ENCODE assay signal across 24 mouse cellular contexts in the genomic region with DNA sequence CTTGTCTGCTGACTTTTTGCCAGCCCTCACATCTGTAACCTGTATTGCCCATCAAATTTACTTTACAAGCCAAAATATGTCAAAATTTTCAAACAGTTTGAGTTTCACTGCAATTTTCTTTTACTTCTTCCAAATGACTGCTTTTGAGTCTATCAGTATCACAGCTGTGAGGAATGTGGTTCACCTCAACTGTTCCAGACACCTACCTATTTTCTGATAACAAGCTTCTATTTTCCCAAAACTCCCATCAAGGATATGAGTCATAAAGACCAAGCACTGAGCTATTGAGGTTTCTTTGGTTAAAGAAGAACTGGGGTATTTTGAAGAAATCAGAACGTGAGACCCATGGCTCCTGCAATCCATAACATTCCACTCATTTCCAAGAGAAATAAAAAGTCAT. TPM values are rescaled to one million over a fixed set of nuclear protein-coding genes. Genes with fewer than 3 reads are reported as not detected.
DNase-seq lines count a peak whose midpoint lies in the region; TF ChIP-seq lines count a peak whose summit lies in the region.
"Had no signal": no experiment of that assay in that cellular context is flagged by ENCODE, and none has a peak within 500 bp of the region (broad histone marks: within the 10 kb centered on the region; RNA-seq: fewer than 3 reads in every experiment).

No protein-coding gene starts in this region.

- no peaks in the 10 kb centered on the region; the same call in 1 of the 2 replicates for H3K79me2 ChIP-seq in MEL (ENCODE audit: control insufficient read depth, insufficient read depth, low read length, poor library complexity)

- TF ChIP-seq CTCF in MEL (IDR thresholded peaks at IDR 0.05 in 2 of 3, conservative IDR thresholded peaks at IDR 0.05 in 1 of 3; ENCODE audit: control insufficient read depth in 1 of 3, insufficient read depth in 1 of 3, low read depth in 2 of 3, low read length in 3 of 3, poor library complexity in 1 of 3, severe bottlenecking in 1 of 3), result no peak

- TF ChIP-seq EP300 in MEL (IDR thresholded peaks at IDR 0.05; ENCODE audit: low read depth in 1 of 2, low read length in 2 of 2), result peak; percentile 38 to 56; a peak in 3 of 4 replicates

- peaks cover 0 to 12% of the 10 kb centered on the region in 2 experiments for H3K36me3 ChIP-seq in MEL (ENCODE audit: control insufficient read depth in 1 of 2, insufficient read depth in 2 of 2, low read length in 2 of 2)
- H3K36me3 ChIP-seq: embryonic facial prominence, embryonic 15.5 days had no signal

- H3K27ac ChIP-seq in MEL (ENCODE audit: control insufficient read depth, low read depth, low read length), result no peak overlapping the region
- H3K27ac ChIP-seq: embryonic facial prominence, embryonic 13.5 days; embryonic facial prominence, embryonic 15.5 days; forebrain, embryonic 10.5 days; forebrain, embryonic 12.5 days had no signal

- H3K9ac ChIP-seq in MEL (ENCODE audit: control insufficient read depth, low read depth, low read length, poor library complexity, severe bottlenecking), result no peak overlapping the region
- H3K9ac ChIP-seq: embryonic facial prominence, embryonic 13.5 days; embryonic facial prominence, embryonic 15.5 days; forebrain, embryonic 12.5 days had no signal

- peak; percentile 76 for DNase-seq in 416B (ENCODE audit: low read depth)
- DNase-seq in MEL (ENCODE audit: low read depth, low spot score), result peak; percentile 34
- DNase-seq in brain, adult 2 months (ENCODE audit: low read depth, low spot score), result peak; percentile 16
- no peak for DNase-seq in spleen, postnatal 36 days (ENCODE audit: low spot score in 2 of 2)
- no peak for DNase-seq in frontal cortex, postnatal 36 days (ENCODE audit: low spot score in 2 of 2)
- DNase-seq: adrenal gland, adult 8-10 months; adrenal gland, postnatal 14 days; adrenal gland, postnatal 36 days; B cell, adult 2 months; cerebellum, adult 11 months; cerebellum, adult 18-20 months; cerebellum, adult 8-10 months; cerebellum, adult 9-11 months; cerebellum, postnatal 14 days; cerebellum, postnatal 36 days; embryo, embryonic 11 days had no signal

- TF ChIP-seq POLR2A in MEL (IDR thresholded peaks at IDR 0.05; ENCODE audit: control insufficient read depth in 1 of 2, insufficient read depth in 1 of 2, low read depth in 1 of 2, low read length in 2 of 2, poor library complexity in 1 of 2), result no peak

- no peak overlapping the region for H3K4me3 ChIP-seq in MEL (ENCODE audit: control insufficient read depth in 1 of 2, insufficient read depth in 1 of 2, low read depth in 2 of 2, low read length in 2 of 2)
- H3K4me3 ChIP-seq: embryonic facial prominence, embryonic 13.5 days; embryonic facial prominence, embryonic 15.5 days; erythroblast, embryonic 14.5 days; forebrain, embryonic 10.5 days; forebrain, embryonic 12.5 days had no signal

- TF ChIP-seq RAD21 in MEL (IDR thresholded peaks at IDR 0.05; ENCODE audit: low read depth, low read length), result no peak

- H3K27me3 ChIP-seq in MEL (ENCODE audit: control insufficient read depth in 1 of 2, insufficient read depth in 2 of 2, low read length in 2 of 2), result no peaks in the 10 kb centered on the region
- H3K27me3 ChIP-seq: CH12.LX; embryonic facial prominence, embryonic 13.5 days; embryonic facial prominence, embryonic 15.5 days; forebrain, embryonic 12.5 days; Patski had no signal

- no peaks in the 10 kb centered on the region; a peak in 1 of 4 replicates for H3K4me1 ChIP-seq in MEL (ENCODE audit: control insufficient read depth in 1 of 2, insufficient read depth in 2 of 2, low read length in 2 of 2)
- H3K4me1 ChIP-seq: embryonic facial prominence, embryonic 13.5 days; embryonic facial prominence, embryonic 15.5 days; forebrain, embryonic 10.5 days had no signal

- H3K9me3 ChIP-seq in MEL (replicated peaks; ENCODE audit: insufficient read depth, low read length), result no peaks in the 10 kb centered on the region
- H3K9me3 ChIP-seq: embryonic facial prominence, embryonic 13.5 days; embryonic facial prominence, embryonic 15.5 days; forebrain, embryonic 12.5 days; G1E had no signal

TF ChIP-seq in MEL, 35 proteins besides CTCF, POLR2A, EP300 and RAD21:
- TF ChIP-seq POLR2AphosphoS2 (IDR thresholded peaks at IDR 0.05; ENCODE audit: low read length) (no peak), ZMIZ1 (IDR thresholded peaks at IDR 0.05; ENCODE audit: low read depth, low read length) (no peak), TAL1 (IDR thresholded peaks at IDR 0.05; ENCODE audit: low read length) (0 out of 2 replicates have a peak, but pooled peaks have one; percentile 5), GATA1 (IDR thresholded peaks at IDR 0.05; ENCODE audit: low read depth, low read length) (no peak; the same call in 1 of the 2 replicates), RCOR1 (IDR thresholded peaks at IDR 0.05; ENCODE audit: low read depth, low read length) (peak; percentile 46; the same call in 1 of the 2 replicates), ETS1 (IDR thresholded peaks at IDR 0.05; ENCODE audit: low read depth, low read length) (peak; percentile 54; the same call in 1 of the 2 replicates)
TF ChIP-seq in MEL: peak in this region for 3.

RNA-seq across cellular contexts. Expression of gene Prim2, which starts 57.5 kb away (rescaled TPM):
- 36.1 and 38.6 TPM in 2 replicates for total RNA-seq in MEL (2012; rRNA removed)
- 10 to 100 TPM in 1 of 2 experiments, not detected in 1; 48.9 TPM for polyA plus RNA-seq in MEL (2012; ENCODE audit: insufficient read depth in 1 of 2, insufficient read length in 2 of 2, low read depth in 1 of 2, low replicate concordance in 2 of 2, missing spikeins in 1 of 2)

Comparison
In these comparisons a context has a peak if more than half of its experiments do, and no peak if none do; other contexts are left out.
1. DNase-seq: peak in 416B (single experiment), MEL (single experiment) and brain, adult 2 months (single experiment); none in spleen, postnatal 36 days (0 of 2) and frontal cortex, postnatal 36 days (0 of 2).